Mouse (Mus musculus) stomach, adult 2 months (tissue): ENCODE measurements around the gene Dcaf7. TPM values are rescaled to one million over a fixed set of nuclear protein-coding genes. Genes with fewer than 3 reads are reported as not detected.

Source experiments
- polyA plus RNA-seq: library from polyadenylated mRNA; depleted of rRNA; stranded (reverse); fragments of >200 nt; gene quantifications from 2 replicates; pipeline ENCODE4 v1.2.3, GENCODE M21; 2012; rRNA removed

The Dcaf7 gene
- 14.8 and 35.7 TPM in 2 replicates for polyA plus RNA-seq

DNA sequence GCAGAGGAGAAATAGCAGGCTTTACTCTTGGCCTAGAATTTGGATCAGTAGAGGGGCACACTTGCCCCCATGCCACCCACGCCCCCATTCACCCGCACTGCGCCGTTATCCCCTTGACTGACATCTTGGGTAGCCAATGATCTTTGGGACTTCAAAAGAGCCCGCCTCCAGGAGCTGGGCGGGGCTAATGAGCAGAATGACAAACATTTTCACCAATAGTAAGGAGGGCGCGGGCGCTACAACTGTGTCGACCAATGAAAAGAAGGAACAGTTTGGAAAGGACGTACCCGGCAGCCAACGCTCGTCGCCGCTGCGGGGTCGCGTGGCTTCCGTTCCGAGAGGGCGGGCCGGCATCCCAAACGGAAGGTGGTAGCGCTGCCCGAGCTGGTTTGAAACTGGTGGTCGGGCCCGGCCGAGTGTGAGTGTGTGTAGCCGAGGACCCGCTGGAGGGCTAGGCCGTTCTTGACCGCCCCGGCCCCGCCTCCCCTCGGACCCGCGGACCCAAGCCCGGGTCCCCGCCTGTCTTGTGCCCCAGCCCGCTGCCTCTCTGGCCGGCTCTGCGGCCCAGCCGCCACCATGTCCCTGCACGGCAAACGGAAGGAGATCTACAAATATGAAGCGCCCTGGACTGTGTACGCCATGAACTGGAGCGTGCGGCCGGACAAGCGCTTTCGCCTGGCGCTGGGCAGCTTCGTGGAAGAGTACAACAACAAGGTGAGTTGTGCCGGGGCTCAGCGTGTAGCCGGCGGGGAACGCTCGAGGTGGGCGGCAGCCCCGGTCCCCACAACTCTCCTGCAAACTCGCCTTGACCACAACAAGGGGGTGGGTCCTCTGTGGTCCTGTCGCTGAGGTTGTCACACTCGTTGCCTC, at the start of gene Dcaf7:
Gene Dcaf7 (plus strand): TSS at position 325 of the 870 bp plus-strand sequence.

DNA sequence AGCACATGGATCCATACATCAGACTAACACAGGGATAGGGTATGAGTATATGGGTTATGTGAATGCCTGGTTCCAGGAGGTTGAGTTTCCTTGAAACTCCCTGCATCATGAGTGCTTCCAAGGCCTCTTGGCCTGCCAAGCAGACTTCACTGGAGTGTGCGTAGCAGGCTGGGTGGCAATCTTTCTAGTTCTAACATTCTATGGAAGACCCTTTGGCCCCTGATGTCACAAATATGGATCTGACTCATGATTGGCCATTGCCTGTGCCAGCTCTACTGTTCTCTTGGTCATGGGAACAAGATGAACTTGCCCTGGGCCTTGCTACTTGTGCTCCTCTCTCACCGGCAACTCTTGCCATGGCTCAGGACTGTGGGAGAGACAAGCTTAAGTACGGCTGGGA, 42.3 kb upstream of the Dcaf7 start, which contains the start of gene Ace3:
Gene Ace3 (plus strand): TSS at position 301 of the 400 bp plus-strand sequence.

GRCm38 (mm10) chr11:106007821-106008220, 28.9 kb upstream of the Dcaf7 start, which contains the start of gene Kcnh6:
Kcnh6 (plus strand) TSS chr11:106008124.

GRCm38 (mm10) chr11:106065923-106066571, 29.4 kb downstream of the Dcaf7 start, which contains the start of gene Taco1:
Taco1 (plus strand) TSS chr11:106066061.

GRCm38 (mm10) chr11:106083708-106084701, 47.3 kb downstream of the Dcaf7 start, which contains the start of gene Map3k3:
Map3k3 (plus strand) TSS chr11:106084613.

Other genes starting within 250 kb of the Dcaf7 start
- gene Cyb561, start 83.5 kb upstream of the Dcaf7 start, polyA plus RNA-seq = 31.9 and 33.5 TPM in 2 replicates
- 13.9 and 18.2 TPM in 2 replicates for gene Ace, start 68.9 kb upstream of the Dcaf7 start, polyA plus RNA-seq
- gene Ace3, start 42.2 kb upstream of the Dcaf7 start, polyA plus RNA-seq = not detected in 2 replicates
- gene Kcnh6, start 28.7 kb upstream of the Dcaf7 start, polyA plus RNA-seq = 0.65 and 1.2 TPM in 2 replicates
- 5.4 and 5.7 TPM in 2 replicates for gene Taco1, start 29.2 kb downstream of the Dcaf7 start, polyA plus RNA-seq
- 6.8 and 9.2 TPM in 2 replicates for gene Map3k3, start 47.7 kb downstream of the Dcaf7 start, polyA plus RNA-seq
- not detected in 2 replicates for gene Gm10840, start 124.0 kb downstream of the Dcaf7 start, polyA plus RNA-seq
- gene Limd2, start 124.0 kb downstream of the Dcaf7 start, polyA plus RNA-seq = 7.9 and 9.8 TPM in 2 replicates
- gene Strada, start 165.3 kb downstream of the Dcaf7 start, polyA plus RNA-seq = 7.9 and 8.4 TPM in 2 replicates
- 1.7 and 3.5 TPM in 2 replicates for gene Ccdc47, start 179.5 kb downstream of the Dcaf7 start, polyA plus RNA-seq
- gene Ddx42, start 180.1 kb downstream of the Dcaf7 start, polyA plus RNA-seq = 1.8 and 2.2 TPM in 2 replicates
- 4.1 and 4.7 TPM in 2 replicates for gene Ftsj3, start 219.2 kb downstream of the Dcaf7 start, polyA plus RNA-seq
- gene Psmc5, start 219.3 kb downstream of the Dcaf7 start, polyA plus RNA-seq = 6.4 and 7.8 TPM in 2 replicates
- gene Smarcd2, start 236.1 kb downstream of the Dcaf7 start, polyA plus RNA-seq = 47.4 and 51.9 TPM in 2 replicates
- gene Tcam1, start 239.8 kb downstream of the Dcaf7 start, polyA plus RNA-seq = 0.02 TPM in 1 of 2 replicates, not detected in the other